Comparison of ENCODE assay signal across 8 mouse cellular contexts in genomic region chr13:21179367-21179723, GRCm38 (mm10). TPM values are rescaled to one million over a fixed set of nuclear protein-coding genes. Genes with fewer than 3 reads are reported as not detected.
DNase-seq lines count a peak whose midpoint lies in the region; ATAC-seq and TF ChIP-seq lines count a peak whose summit lies in the region.

Trim27 (plus strand) TSS chr13:21179445.

- H3K4me1 ChIP-seq in forebrain, embryonic 15.5 days: peaks cover 36% of the 10 kb centered on the region
- H3K4me1 ChIP-seq in hindbrain, embryonic 10.5 days (replicated peaks): peaks cover 34% of the 10 kb centered on the region
- peaks cover 16% of the 10 kb centered on the region for H3K4me1 ChIP-seq in limb, embryonic 14.5 days (ENCODE audit: control insufficient read depth, insufficient read depth, low read length)
- peaks cover 8% of the 10 kb centered on the region; the same call in 1 of the 2 replicates for H3K4me1 ChIP-seq in small intestine, adult 2 months (ENCODE audit: control insufficient read depth, insufficient read depth, insufficient read length, low read length)

- peaks cover 25% of the 10 kb centered on the region for H3K36me3 ChIP-seq in forebrain, embryonic 15.5 days
- peaks cover 27% of the 10 kb centered on the region for H3K36me3 ChIP-seq in hindbrain, embryonic 10.5 days
- H3K36me3 ChIP-seq in limb, embryonic 14.5 days (ENCODE audit: control insufficient read depth, insufficient read depth, low read length): peaks cover 27% of the 10 kb centered on the region
- peaks cover 17% of the 10 kb centered on the region for H3K36me3 ChIP-seq in small intestine, adult 2 months (ENCODE audit: control insufficient read depth, insufficient read depth, low read length)

- peak within 1 kb of the TSS; percentile 87 for H3K4me3 ChIP-seq in layer of hippocampus, adult 2 months
- H3K4me3 ChIP-seq in forebrain, embryonic 15.5 days: peak within 1 kb of the TSS; percentile 99
- peak within 1 kb of the TSS; percentile 99 for H3K4me3 ChIP-seq in hindbrain, embryonic 10.5 days
- H3K4me3 ChIP-seq in limb, embryonic 14.5 days (replicated peaks; ENCODE audit: low read length): peak within 1 kb of the TSS; percentile 99
- peak within 1 kb of the TSS; percentile 73 for H3K4me3 ChIP-seq in small intestine, adult 2 months (ENCODE audit: low read depth, low read length)

- no peak for TF ChIP-seq CTCF in layer of hippocampus, adult 2 months (conservative IDR thresholded peaks at IDR 0.05)
- no peak for TF ChIP-seq CTCF in small intestine, adult 2 months (IDR thresholded peaks at IDR 0.05; ENCODE audit: extremely low read depth, insufficient read length, insufficient replicate concordance, low read depth, low read length)

- no peak for DNase-seq in layer of hippocampus, adult 2 months (ENCODE audit: low spot score in 2 of 2)
- no peak for DNase-seq in layer of hippocampus, adult 9-10 months (ENCODE audit: low spot score)
- DNase-seq in adrenal gland, adult 8-10 months: no peak
- no peak for DNase-seq in hindbrain, embryonic 10.5 days (ENCODE audit: low spot score)
- DNase-seq in limb, embryonic 14.5 days (ENCODE audit: low spot score): peak; percentile 35
- DNase-seq in urinary bladder, postnatal 14 days (ENCODE audit: low spot score): no peak

- H3K4me2 ChIP-seq in forebrain, embryonic 15.5 days (replicated peaks): peak within 1 kb of the TSS; percentile 72
- peak within 1 kb of the TSS; percentile 60 for H3K4me2 ChIP-seq in limb, embryonic 14.5 days (replicated peaks; ENCODE audit: low read depth, low read length, severe bottlenecking)

- peak; percentile 48 for ATAC-seq in forebrain, embryonic 15.5 days (replicated peaks)
- ATAC-seq in limb, embryonic 14.5 days (ENCODE audit: low FRiP score, low read depth): peak; percentile 56

- under 1% methylated on average over 15 of the region's 15 CpGs for WGBS in forebrain, embryonic 15.5 days
- under 1% methylated on average over 15 of the region's 15 CpGs for WGBS in hindbrain, embryonic 10.5 days
- 1% methylated on average over 15 of the region's 15 CpGs for WGBS in limb, embryonic 14.5 days
- WGBS in small intestine, adult 2 months: 0% methylated on average over 15 of the region's 15 CpGs

- peak within 1 kb of the TSS; percentile 68 for H3K9ac ChIP-seq in forebrain, embryonic 15.5 days (replicated peaks)
- H3K9ac ChIP-seq in limb, embryonic 14.5 days (ENCODE audit: low read depth, low read length, severe bottlenecking): peak within 1 kb of the TSS; percentile 92

- H3K27me3 ChIP-seq in forebrain, embryonic 15.5 days: no peaks in the 10 kb centered on the region
- no peaks in the 10 kb centered on the region for H3K27me3 ChIP-seq in hindbrain, embryonic 10.5 days (ENCODE audit: insufficient read depth, poor library complexity, severe bottlenecking)
- no peaks in the 10 kb centered on the region for H3K27me3 ChIP-seq in limb, embryonic 14.5 days (ENCODE audit: control insufficient read depth, insufficient read depth, low read length)
- no peaks in the 10 kb centered on the region for H3K27me3 ChIP-seq in small intestine, adult 2 months (ENCODE audit: control insufficient read depth, insufficient read depth, low read length)

- no peaks in the 10 kb centered on the region for H3K9me3 ChIP-seq in forebrain, embryonic 15.5 days
- H3K9me3 ChIP-seq in hindbrain, embryonic 10.5 days: no peaks in the 10 kb centered on the region
- H3K9me3 ChIP-seq in limb, embryonic 14.5 days (ENCODE audit: control insufficient read depth, low read length): no peaks in the 10 kb centered on the region

- TF ChIP-seq POLR2A in limb, embryonic 14.5 days (IDR thresholded peaks at IDR 0.05; ENCODE audit: borderline replicate concordance, extremely low read depth, insufficient read depth, insufficient read length): no peak
- TF ChIP-seq POLR2A in small intestine, adult 2 months (IDR thresholded peaks at IDR 0.05; ENCODE audit: low read depth, low read length): no peak

- peak within 1 kb of the TSS; percentile 92 for H3K27ac ChIP-seq in layer of hippocampus, adult 2 months
- peak within 1 kb of the TSS; percentile 93 for H3K27ac ChIP-seq in forebrain, embryonic 15.5 days (replicated peaks)
- peak within 1 kb of the TSS; percentile 97 for H3K27ac ChIP-seq in hindbrain, embryonic 10.5 days
- peak within 1 kb of the TSS; percentile 96 for H3K27ac ChIP-seq in limb, embryonic 14.5 days (replicated peaks; ENCODE audit: low read depth, low read length)
- H3K27ac ChIP-seq in small intestine, adult 2 months (ENCODE audit: insufficient read depth, low read depth, low read length): peak within 1 kb of the TSS; percentile 87

RNA-seq across cellular contexts. Expression of gene Trim27, which starts in this region (rescaled TPM):
- total RNA-seq in layer of hippocampus, adult 2 months (2021): 10 to 100 TPM; 38.7 to 39.9 TPM
- total RNA-seq in adrenal gland, adult 8-10 months (2022): 10 to 100 TPM; 46.8 to 54.3 (median 52.6) TPM
- 98.8 and 101 TPM in 2 replicates for polyA plus RNA-seq in forebrain, embryonic 15.5 days (2015; fragmentation: Nextera tagmentation; extraction: Ambion mirVana)
- polyA plus RNA-seq in hindbrain, embryonic 10.5 days (2016; fragmentation: Nextera tagmentation; extraction: Ambion mirVana): 157 and 163 TPM in 2 replicates
- 101 and 110 TPM in 2 replicates for polyA plus RNA-seq in limb, embryonic 14.5 days (2012; rRNA removed)
- polyA plus RNA-seq in limb, embryonic 14.5 days (2014; fragmentation: Nextera tagmentation; extraction: Ambion mirVana): 123 and 137 TPM in 2 replicates
- polyA plus RNA-seq in small intestine, adult 2 months (2012; rRNA removed): 34.0 and 46.4 TPM in 2 replicates
